Mouse (Mus musculus): ENCODE data around the gene Ms4a3.

DNA sequence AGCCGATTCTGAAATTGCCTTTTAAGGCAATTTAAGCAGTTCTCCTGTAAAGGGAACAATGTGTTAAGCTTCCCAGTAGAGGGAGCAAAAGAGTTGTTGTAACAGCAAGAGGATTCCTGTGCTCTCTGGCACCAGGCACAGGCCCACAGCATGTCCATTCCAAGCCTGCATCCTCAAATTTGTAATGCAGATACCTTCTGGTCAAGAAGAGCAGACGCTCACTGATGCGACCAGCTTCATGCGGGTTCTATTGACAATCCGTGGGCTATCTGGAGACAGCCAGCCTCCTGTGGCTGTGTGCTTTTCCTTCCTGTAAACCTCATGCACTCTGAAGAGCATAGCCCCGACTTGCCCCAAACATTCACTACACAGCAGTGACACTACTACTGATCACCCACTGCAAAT is 29.1 kb downstream of the Ms4a3 start:
- TF ChIP-seq POLR2A (IDR thresholded peaks at IDR 0.05; ENCODE audit: control insufficient read depth, low read depth, low read length) (no peak), CTCF (IDR thresholded peaks at IDR 0.05; ENCODE audit: control insufficient read depth, insufficient read depth, insufficient replicate concordance, low read depth, low read length) (no peak)

Measured in testis, adult 2 months (tissue).